Mouse (Mus musculus) midbrain, embryonic 14.5 days (tissue): Measurements from ENCODE around the gene Cdk9. TPM values are rescaled to one million over a fixed set of nuclear protein-coding genes. Genes with fewer than 3 reads are reported as not detected.

Experiments
- ATAC-seq: fragments of 200-750 bp; cut with Nextera tagmentation; 2 replicates; pipeline ENCODE4 v1.8.0; 2017; ENCODE audit warnings: moderate number of reproducible peaks, moderate library complexity; ENCODE audit not compliant: low FRiP score, low TSS enrichment
- DNase-seq: peaks from one replicate; pipeline ENCODE4 v3.0.0-alpha.2; 2015
- H3K27ac ChIP-seq: fragments of 300-500 bp; sonication (generic); replicated peaks from 2 replicates; pipeline ENCODE4 v1.5.1; 2014; ENCODE audit warnings: mild to moderate bottlenecking, low read depth, low read length, moderate library complexity
- H3K27me3 ChIP-seq: fragments of 300-500 bp; sonication (generic); 2 replicates; pipeline ENCODE4 v1.6.1; 2014; ENCODE audit warnings: low read length, control low read depth, mixed read lengths; ENCODE audit not compliant: control insufficient read depth, insufficient read depth
- H3K36me3 ChIP-seq: fragments of 300-500 bp; sonication (generic); 2 replicates; pipeline ENCODE4 v1.6.1; 2014; ENCODE audit warnings: low read length, control low read depth; ENCODE audit not compliant: control insufficient read depth, insufficient read depth
- H3K4me1 ChIP-seq: fragments of 300-500 bp; sonication (generic); 2 replicates; pipeline ENCODE4 v1.6.1; 2014; ENCODE audit warnings: mild to moderate bottlenecking, antibody characterized with exemption, low read length, control low read depth; ENCODE audit not compliant: control insufficient read depth, insufficient read depth
- H3K4me2 ChIP-seq: fragments of 300-500 bp; sonication (generic); 2 replicates; pipeline ENCODE4 v1.6.1; 2014; ENCODE audit warnings: mild to moderate bottlenecking, low read length, moderate library complexity
- H3K4me3 ChIP-seq: fragments of 300-500 bp; sonication (generic); replicated peaks from 2 replicates; pipeline ENCODE4 v1.5.1; 2014; ENCODE audit warnings: low read depth, low read length
- H3K9ac ChIP-seq: fragments of 300-500 bp; sonication (generic); replicated peaks from 2 replicates; pipeline ENCODE4 v1.6.1; 2014; ENCODE audit warnings: mild to moderate bottlenecking, low read length, moderate library complexity
- H3K9me3 ChIP-seq: fragments of 300-500 bp; sonication (generic); 2 replicates; pipeline ENCODE4 v1.6.1; 2016; ENCODE audit warnings: low read length, control low read depth, mixed read lengths; ENCODE audit not compliant: control insufficient read depth
- WGBS: fragments of 180-500 bp; shearing (Covaris S2); extraction: QIAGEN DNeasy Blood & Tissue Kit; methylation state at CpG from one replicate; pipeline ENCODE4 v1.1.7; 2014; 5-methylcytosine and 5-hydroxymethylcytosine counted together
- polyA plus RNA-seq: library from polyadenylated mRNA; unstranded; fragments of >200 nt; fragmentation: Nextera tagmentation; extraction: Ambion mirVana; gene quantifications from 2 replicates; pipeline ENCODE4 v1.2.1, GENCODE M21; 2014

Gene Cdk9
- polyA plus RNA-seq, 1 experiment from 2014 or later = 61.4 TPM

- Histone ChIP-seq H3K4me1 (no peaks in the 10 kb centered on the region), H3K27ac (no peak overlapping the region), H3K4me3 (no peak overlapping the region), H3K36me3 (no peaks in the 10 kb centered on the region), H3K27me3 (no peaks in the 10 kb centered on the region), H3K4me2 (no peak overlapping the region), H3K9ac (no peak overlapping the region), H3K9me3 (no peaks in the 10 kb centered on the region)
- no peak for DNase-seq
- no peak for ATAC-seq
- 93% methylated on average over 9 of the region's 9 CpGs for WGBS
These were observed 41.7 kb downstream of the Cdk9 start for GRCm38 (mm10) chr2:32671147-32671546.

- Histone ChIP-seq H3K9ac (no peak overlapping the region), H3K27ac (no peak overlapping the region)
- DNase-seq = no peak
These were observed 43.0 kb downstream of the Cdk9 start for GRCm38 (mm10) chr2:32669876-32670275.

GRCm38 (mm10) chr2:32668176-32668575 lies 44.7 kb downstream of the Cdk9 start:
- ATAC-seq = no peak

More at GRCm38 (mm10) chr2:32669876-32670275, 43.0 kb downstream of the Cdk9 start:
- Histone ChIP-seq H3K9me3 (no peaks in the 10 kb centered on the region), H3K36me3 (no peaks in the 10 kb centered on the region), H3K4me2 (no peak overlapping the region), H3K4me1 (no peaks in the 10 kb centered on the region), H3K27me3 (no peaks in the 10 kb centered on the region), H3K4me3 (no peak overlapping the region)
- WGBS = 78% methylated on average over 3 of the region's 3 CpGs
- ATAC-seq = no peak

GRCm38 (mm10) chr2:32667775-32668174 lies 45.1 kb downstream of the Cdk9 start:
- Histone ChIP-seq H3K9ac (no peak overlapping the region), H3K9me3 (no peaks in the 10 kb centered on the region), H3K27me3 (no peaks in the 10 kb centered on the region), H3K27ac (0 out of 2 replicates have a peak overlapping the region, but pooled peaks have one; percentile 32), H3K4me3 (no peak overlapping the region), H3K4me2 (no peak overlapping the region), H3K36me3 (no peaks in the 10 kb centered on the region), H3K4me1 (no peaks in the 10 kb centered on the region)
- WGBS = 18% methylated on average over 11 of the region's 11 CpGs
- DNase-seq (peak; percentile 45), ATAC-seq (no peak)

More at GRCm38 (mm10) chr2:32668176-32668575, 44.7 kb downstream of the Cdk9 start:
- H3K9me3 ChIP-seq = no peaks in the 10 kb centered on the region
- DNase-seq = no peak
- H3K4me3 ChIP-seq = no peak overlapping the region
- no peak overlapping the region for H3K27ac ChIP-seq
- no peaks in the 10 kb centered on the region for H3K4me1 ChIP-seq
- WGBS = 45% methylated on average over 7 of the region's 7 CpGs
- no peak overlapping the region for H3K4me2 ChIP-seq
- H3K27me3 ChIP-seq = no peaks in the 10 kb centered on the region
- no peak overlapping the region for H3K9ac ChIP-seq
- H3K36me3 ChIP-seq = no peaks in the 10 kb centered on the region

GRCm38 (mm10) chr2:32665853-32666252 lies 47.0 kb downstream of the Cdk9 start:
- 91% methylated on average over 6 of the region's 6 CpGs for WGBS
- H3K9me3 ChIP-seq = no peaks in the 10 kb centered on the region
- no peak for DNase-seq
- no peaks in the 10 kb centered on the region for H3K27me3 ChIP-seq
- ATAC-seq = no peak
- no peak overlapping the region for H3K4me2 ChIP-seq
- H3K9ac ChIP-seq = no peak overlapping the region
- H3K4me3 ChIP-seq = no peak overlapping the region
- H3K4me1 ChIP-seq = no peaks in the 10 kb centered on the region
- H3K27ac ChIP-seq = no peak overlapping the region
- no peaks in the 10 kb centered on the region for H3K36me3 ChIP-seq

- H3K9ac ChIP-seq = no peak overlapping the region
- WGBS = 85% methylated on average over 8 of the region's 8 CpGs
These were observed 47.5 kb downstream of the Cdk9 start for GRCm38 (mm10) chr2:32665345-32665744.

GRCm38 (mm10) chr2:32662291-32662690 lies 50.6 kb downstream of the Cdk9 start:
- H3K9me3 ChIP-seq = no peaks in the 10 kb centered on the region
- no peak overlapping the region for H3K4me3 ChIP-seq
- ATAC-seq (no peak), DNase-seq (no peak)
- no peak overlapping the region for H3K27ac ChIP-seq
- no peaks in the 10 kb centered on the region for H3K27me3 ChIP-seq
- H3K36me3 ChIP-seq = no peaks in the 10 kb centered on the region
- H3K4me1 ChIP-seq = no peaks in the 10 kb centered on the region
- H3K4me2 ChIP-seq = no peak overlapping the region
- H3K9ac ChIP-seq = no peak overlapping the region
- WGBS = 56% methylated on average over 5 of the region's 5 CpGs

More at GRCm38 (mm10) chr2:32665345-32665744, 47.5 kb downstream of the Cdk9 start:
- ATAC-seq (no peak), DNase-seq (no peak)
- H3K4me2 ChIP-seq = no peak overlapping the region
- H3K36me3 ChIP-seq = no peaks in the 10 kb centered on the region
- H3K27ac ChIP-seq = no peak overlapping the region
- no peak overlapping the region for H3K4me3 ChIP-seq
- no peaks in the 10 kb centered on the region for H3K9me3 ChIP-seq
- H3K4me1 ChIP-seq = no peaks in the 10 kb centered on the region
- no peaks in the 10 kb centered on the region for H3K27me3 ChIP-seq

GRCm38 (mm10) chr2:32661509-32662107 lies 51.3 kb downstream of the Cdk9 start:
- ATAC-seq = no peak; the same call in 1 of the 2 replicates
- WGBS = 65% methylated on average over 7 of the region's 7 CpGs
- Histone ChIP-seq H3K27ac (no peak overlapping the region), H3K9ac (no peak overlapping the region), H3K4me2 (no peak overlapping the region), H3K4me1 (no peaks in the 10 kb centered on the region), H3K36me3 (no peaks in the 10 kb centered on the region), H3K27me3 (no peaks in the 10 kb centered on the region), H3K9me3 (no peaks in the 10 kb centered on the region), H3K4me3 (no peak overlapping the region)
- DNase-seq = no peak

GRCm38 (mm10) chr2:32658873-32659272 lies 54.0 kb downstream of the Cdk9 start:
- Histone ChIP-seq H3K4me2 (no peak overlapping the region), H3K4me3 (no peak overlapping the region), H3K9me3 (no peaks in the 10 kb centered on the region), H3K36me3 (no peaks in the 10 kb centered on the region), H3K27ac (no peak overlapping the region), H3K27me3 (no peaks in the 10 kb centered on the region), H3K9ac (no peak overlapping the region), H3K4me1 (no peaks in the 10 kb centered on the region)
- ATAC-seq (no peak), DNase-seq (no peak)
- 97% methylated on average over 2 of the region's 2 CpGs for WGBS
